Mouse (Mus musculus) G1E (cell line): ENCODE data around the gene Pde4d. TPM values are rescaled to one million over a fixed set of nuclear protein-coding genes. Genes with fewer than 3 reads are reported as not detected.

Experiments
- ATAC-seq: 2 replicates; pipeline ENCODE4 v1.8.0; 2016; ENCODE audit warnings: mild to moderate bottlenecking; ENCODE audit not compliant: insufficient number of reproducible peaks, poor library complexity, low FRiP score, severe bottlenecking; ENCODE audit errors: extremely low read depth
- DNase-seq: peaks from one replicate; pipeline ENCODE4 v3.0.0; 2012; ENCODE audit warnings: low spot score
- H3K27me3 ChIP-seq: 2 replicates; pipeline ENCODE4 v1.6.1; 2012; ENCODE audit warnings: mild to moderate bottlenecking, low read length, inconsistent platforms; ENCODE audit not compliant: insufficient read depth
- H3K36me3 ChIP-seq: replicated peaks from 2 replicates; pipeline ENCODE3; 2012; ENCODE audit warnings: mild to moderate bottlenecking, inconsistent platforms
- H3K4me1 ChIP-seq: 2 replicates; pipeline ENCODE4 v1.6.1; 2012; ENCODE audit warnings: low read depth, low read length, inconsistent platforms, mixed read lengths; ENCODE audit not compliant: insufficient read depth
- H3K4me3 ChIP-seq: 2 replicates; pipeline ENCODE4 v1.5.1; 2012; ENCODE audit warnings: low read depth, mild to moderate bottlenecking, inconsistent platforms, low read length, moderate library complexity, mixed read lengths
- H3K9me3 ChIP-seq: replicated peaks from 2 replicates; pipeline ENCODE4 v1.6.1; 2012; ENCODE audit warnings: inconsistent platforms
- CTCF ChIP-seq: IDR thresholded peaks from 2 replicates; pipeline ENCODE4 v1.5.1; 2012; ENCODE audit warnings: low read depth, low read length, inconsistent platforms, mixed read lengths
- GATA1 ChIP-seq: IDR thresholded peaks from 2 replicates; pipeline ENCODE4 v1.6.1; 2012; ENCODE audit warnings: borderline replicate concordance, low read length, inconsistent platforms, mixed read lengths
- GATA2 ChIP-seq: IDR thresholded peaks from 2 replicates; pipeline ENCODE4 v1.6.1; 2012; ENCODE audit warnings: low read depth, low read length, inconsistent platforms, borderline replicate concordance
- POLR2AphosphoS5 ChIP-seq: IDR thresholded peaks from 2 replicates; pipeline ENCODE4 v1.6.1; 2012; ENCODE audit warnings: low read depth, low read length, inconsistent platforms; ENCODE audit not compliant: insufficient replicate concordance
- TAL1 ChIP-seq: conservative IDR thresholded peaks from 2 replicates; pipeline ENCODE4 v1.6.1; 2012; ENCODE audit warnings: low read depth, low read length, inconsistent platforms, mixed read lengths
- polyA plus RNA-seq: library from polyadenylated mRNA; stranded (reverse); fragments of >175 nt; gene quantifications from 2 replicates; pipeline ENCODE4 v1.2.3, GENCODE M21; 2012
- total RNA-seq, 2 experiments: library from RNA; stranded (forward) in 1 of 2; stranded (reverse) in 1 of 2; fragments of 200-1000 nt in 1 of 2; fragments of >200 nt in 1 of 2; fragmentation: Nextera tagmentation in 1 of 2; gene quantifications; 2 replicates each; pipeline ENCODE4 v1.2.3; 2014 to 2017

The Pde4d gene
- total and polyA plus RNA-seq, 3 experiments: 8.2 to 124 (median 22.6) TPM

- Histone ChIP-seq H3K36me3 (no peaks in the 10 kb centered on the region), H3K27me3 (peaks cover 11% of the 10 kb centered on the region), H3K9me3 (no peaks in the 10 kb centered on the region), H3K4me1 (peaks cover 4% of the 10 kb centered on the region; the same call in 1 of the 2 replicates), H3K4me3 (no peak overlapping the region)
- ATAC-seq (no peak), DNase-seq (no peak)
- no peak for TF ChIP-seq CTCF
- TF ChIP-seq TAL1: no peak
- TF ChIP-seq GATA1: no peak
Measured at GRCm38 (mm10) chr13:109544646-109545045, 1094.9 kb downstream of the Pde4d start.

- DNase-seq: no peak
- no peak for TF ChIP-seq GATA2
- TF ChIP-seq GATA1: no peak
- TF ChIP-seq CTCF: no peak
- TF ChIP-seq POLR2AphosphoS5: no peak
- no peak for TF ChIP-seq TAL1
- Histone ChIP-seq H3K27me3 (peaks cover 4% of the 10 kb centered on the region), H3K9me3 (no peaks in the 10 kb centered on the region), H3K4me1 (peaks cover 4% of the 10 kb centered on the region; the same call in 1 of the 2 replicates), H3K36me3 (no peaks in the 10 kb centered on the region), H3K4me3 (no peak overlapping the region)
- no peak for ATAC-seq
Measured at GRCm38 (mm10) chr13:109546337-109546736, 1096.6 kb downstream of the Pde4d start.

- Histone ChIP-seq H3K27me3 (peaks cover 3% of the 10 kb centered on the region; the same call in 1 of the 2 replicates), H3K4me1 (peaks cover 4% of the 10 kb centered on the region; the same call in 1 of the 2 replicates), H3K4me3 (no peak overlapping the region), H3K9me3 (no peaks in the 10 kb centered on the region), H3K36me3 (no peaks in the 10 kb centered on the region)
- DNase-seq (no peak), ATAC-seq (no peak)
- no peak for TF ChIP-seq GATA2
- no peak for TF ChIP-seq GATA1
- TF ChIP-seq CTCF: no peak
- TF ChIP-seq TAL1: no peak
- no peak for TF ChIP-seq POLR2AphosphoS5
Measured at GRCm38 (mm10) chr13:109547006-109547587, 1097.3 kb downstream of the Pde4d start.

GRCm38 (mm10) chr13:109547700-109548099 lies 1098.0 kb downstream of the Pde4d start:
- H3K4me1 ChIP-seq: peaks cover 4% of the 10 kb centered on the region; the same call in 1 of the 2 replicates
- peaks cover 3% of the 10 kb centered on the region; the same call in 1 of the 2 replicates for H3K27me3 ChIP-seq
- H3K9me3 ChIP-seq: no peaks in the 10 kb centered on the region
- no peaks in the 10 kb centered on the region for H3K36me3 ChIP-seq
- H3K4me3 ChIP-seq: no peak overlapping the region
- ATAC-seq (peak; percentile 49; the same call in 1 of the 2 replicates), DNase-seq (peak; percentile 4)
- TF ChIP-seq GATA2 (no peak), POLR2AphosphoS5 (no peak), GATA1 (no peak), TAL1 (no peak), CTCF (no peak)

- DNase-seq (no peak), ATAC-seq (no peak)
- no peaks in the 10 kb centered on the region for H3K36me3 ChIP-seq
- no peaks in the 10 kb centered on the region for H3K9me3 ChIP-seq
- no peak overlapping the region for H3K4me3 ChIP-seq
- no peak for TF ChIP-seq GATA2
- peaks cover 3% of the 10 kb centered on the region; the same call in 1 of the 2 replicates for H3K27me3 ChIP-seq
- H3K4me1 ChIP-seq: peaks cover 4% of the 10 kb centered on the region; the same call in 1 of the 2 replicates
Measured at GRCm38 (mm10) chr13:109548263-109548662, 1098.5 kb downstream of the Pde4d start.

- DNase-seq (no peak), ATAC-seq (no peak)
- no peak for TF ChIP-seq POLR2AphosphoS5
- TF ChIP-seq CTCF: no peak
- no peak for TF ChIP-seq GATA2
- TF ChIP-seq TAL1: no peak
- no peak for TF ChIP-seq GATA1
- Histone ChIP-seq H3K36me3 (no peaks in the 10 kb centered on the region), H3K4me3 (no peak overlapping the region), H3K9me3 (no peaks in the 10 kb centered on the region), H3K27me3 (peaks cover 3% of the 10 kb centered on the region; the same call in 1 of the 2 replicates), H3K4me1 (peaks cover 4% of the 10 kb centered on the region; the same call in 1 of the 2 replicates)
Measured at GRCm38 (mm10) chr13:109548771-109549555, 1099.2 kb downstream of the Pde4d start.
